Comparison of ENCODE assay signal across 9 mouse cellular contexts in genomic region chr17:56304718-56305117, GRCm38 (mm10). TPM values are rescaled to one million over a fixed set of nuclear protein-coding genes. Genes with fewer than 3 reads are reported as not detected.
DNase-seq lines count a peak whose midpoint lies in the region; ATAC-seq and TF ChIP-seq lines count a peak whose summit lies in the region.
"Had no signal": no experiment of that assay in that cellular context is flagged by ENCODE, and none has a peak within 500 bp of the region (broad histone marks: within the 10 kb centered on the region; RNA-seq: fewer than 3 reads in every experiment).

No protein-coding gene starts in this region.

- peaks cover 17% of the 10 kb centered on the region for H3K4me1 ChIP-seq in lung, postnatal 0 days (ENCODE audit: insufficient read depth, low read depth, low read length)
- peaks cover 63% of the 10 kb centered on the region for H3K4me1 ChIP-seq in forebrain, embryonic 10.5 days
- peaks cover 53% of the 10 kb centered on the region for H3K4me1 ChIP-seq in limb, embryonic 13.5 days
- peaks cover 34% of the 10 kb centered on the region for H3K4me1 ChIP-seq in stomach, embryonic 14.5 days (ENCODE audit: control insufficient read depth, insufficient read depth, low read length)

- no peak for TF ChIP-seq CTCF in lung, postnatal 0 days (IDR thresholded peaks at IDR 0.05)

- peak overlapping the region; percentile 36; the same call in 1 of the 2 replicates for H3K9ac ChIP-seq in lung, postnatal 0 days (replicated peaks; ENCODE audit: low read depth)
- H3K9ac ChIP-seq in limb, embryonic 13.5 days = peak overlapping the region; percentile 80
- peak overlapping the region; percentile 78 for H3K9ac ChIP-seq in stomach, embryonic 14.5 days (replicated peaks; ENCODE audit: low read depth, low read length)

- no peaks in the 10 kb centered on the region for H3K27me3 ChIP-seq in lung, postnatal 0 days (replicated peaks; ENCODE audit: insufficient read depth, low read length)
- no peaks in the 10 kb centered on the region for H3K27me3 ChIP-seq in forebrain, embryonic 10.5 days (ENCODE audit: poor library complexity, severe bottlenecking)
- H3K27me3 ChIP-seq in limb, embryonic 13.5 days = no peaks in the 10 kb centered on the region
- no peaks in the 10 kb centered on the region for H3K27me3 ChIP-seq in stomach, embryonic 14.5 days (ENCODE audit: control insufficient read depth, insufficient read depth, low read length)

- 7% methylated on average over 10 of the region's 11 CpGs for WGBS in lung, postnatal 0 days
- WGBS in forebrain, embryonic 10.5 days = 23% methylated on average over 11 of the region's 11 CpGs
- 3% methylated on average over 11 of the region's 11 CpGs for WGBS in limb, embryonic 13.5 days
- 10% methylated on average over 11 of the region's 11 CpGs for WGBS in stomach, embryonic 14.5 days

- no peak overlapping the region for H3K27ac ChIP-seq in lung, postnatal 0 days (ENCODE audit: low read length)
- H3K27ac ChIP-seq in forebrain, embryonic 10.5 days = peak overlapping the region; percentile 99
- no peak overlapping the region for H3K27ac ChIP-seq in limb, embryonic 13.5 days
- no peak overlapping the region for H3K27ac ChIP-seq in stomach, embryonic 14.5 days (ENCODE audit: low read length)

- H3K36me3 ChIP-seq in lung, postnatal 0 days (ENCODE audit: insufficient read depth, low read length) = no peaks in the 10 kb centered on the region
- H3K36me3 ChIP-seq in forebrain, embryonic 10.5 days (replicated peaks) = peaks cover 50% of the 10 kb centered on the region
- H3K36me3 ChIP-seq in limb, embryonic 13.5 days = peaks cover 38% of the 10 kb centered on the region
- H3K36me3 ChIP-seq in stomach, embryonic 14.5 days (ENCODE audit: control insufficient read depth, insufficient read depth, low read length) = peaks cover 20% of the 10 kb centered on the region

- H3K4me2 ChIP-seq in lung, postnatal 0 days (replicated peaks; ENCODE audit: low read depth, low read length) = peak overlapping the region; percentile 99
- peak overlapping the region; percentile 99 for H3K4me2 ChIP-seq in limb, embryonic 13.5 days (replicated peaks)
- peak overlapping the region; percentile 98 for H3K4me2 ChIP-seq in stomach, embryonic 14.5 days (replicated peaks; ENCODE audit: low read depth, low read length)

- ATAC-seq in lung, postnatal 0 days = no peak
- ATAC-seq in limb, embryonic 13.5 days (ENCODE audit: low FRiP score, low read depth) = no peak
- ATAC-seq in stomach, embryonic 14.5 days (ENCODE audit: insufficient number of reproducible peaks, insufficient read depth, low FRiP score, low read depth) = no peak

- no peaks in the 10 kb centered on the region for H3K9me3 ChIP-seq in lung, postnatal 0 days (ENCODE audit: low read length)
- H3K9me3 ChIP-seq in forebrain, embryonic 10.5 days = no peaks in the 10 kb centered on the region
- no peaks in the 10 kb centered on the region for H3K9me3 ChIP-seq in limb, embryonic 13.5 days
- no peaks in the 10 kb centered on the region for H3K9me3 ChIP-seq in stomach, embryonic 14.5 days (ENCODE audit: control insufficient read depth, low read depth, low read length)

- peak overlapping the region; percentile 69 for H3K4me3 ChIP-seq in lung, postnatal 0 days (ENCODE audit: low read depth, low read length)
- peak overlapping the region; percentile 70 for H3K4me3 ChIP-seq in forebrain, embryonic 10.5 days
- H3K4me3 ChIP-seq in limb, embryonic 13.5 days = peak overlapping the region; percentile 81
- H3K4me3 ChIP-seq in stomach, embryonic 14.5 days (ENCODE audit: low read depth, low read length) = peak overlapping the region; percentile 76

- TF ChIP-seq EP300 in lung, postnatal 0 days (IDR thresholded peaks at IDR 0.05) = no peak

- DNase-seq in lung, postnatal 0 days (ENCODE audit: low spot score) = no peak
- DNase-seq in lung, adult 18-20 months = no peak
- DNase-seq in forebrain, embryonic 10.5 days (ENCODE audit: extremely low spot score, low spot score) = no peak
- no peak for DNase-seq in adrenal gland, adult 8-10 months
- no peak for DNase-seq in right cerebral cortex, postnatal 36 days (ENCODE audit: low spot score in 2 of 2)

RNA-seq across cellular contexts. Expression of gene Uhrf1, which starts 1.6 kb away (rescaled TPM):
- polyA plus RNA-seq in lung, postnatal 0 days (2015; fragmentation: Nextera tagmentation; extraction: Ambion mirVana) = 7.0 and 8.4 TPM in 2 replicates
- polyA plus RNA-seq in forebrain, embryonic 10.5 days (2016; fragmentation: Nextera tagmentation; extraction: Ambion mirVana) = 331 and 343 TPM in 2 replicates
- polyA plus RNA-seq in limb, embryonic 13.5 days (2015; fragmentation: Nextera tagmentation; extraction: Ambion mirVana) = 136 and 146 TPM in 2 replicates
- 77.6 and 85.2 TPM in 2 replicates for polyA plus RNA-seq in stomach, embryonic 14.5 days (2014; fragmentation: Nextera tagmentation; extraction: Ambion mirVana)
- 1 to 10 TPM; 1.8 to 3.4 (median 2.6) TPM for total RNA-seq in adrenal gland, adult 8-10 months (2022)

RNA-seq across cellular contexts. Expression of gene Arrdc5, which starts 4.6 kb away (rescaled TPM):
- polyA plus RNA-seq in lung, postnatal 0 days (2015; fragmentation: Nextera tagmentation; extraction: Ambion mirVana) = not detected in 2 replicates
- polyA plus RNA-seq in forebrain, embryonic 10.5 days (2016; fragmentation: Nextera tagmentation; extraction: Ambion mirVana) = not detected in 2 replicates
- polyA plus RNA-seq in limb, embryonic 13.5 days (2015; fragmentation: Nextera tagmentation; extraction: Ambion mirVana) = not detected in 2 replicates
- not detected in 2 replicates for polyA plus RNA-seq in stomach, embryonic 14.5 days (2014; fragmentation: Nextera tagmentation; extraction: Ambion mirVana)
- not detected for total RNA-seq in adrenal gland, adult 8-10 months (2022)
- total RNA-seq: adrenal gland, postnatal 25 days; gastrocnemius, postnatal 36 days had no signal

RNA-seq across cellular contexts. Expression of gene Plin3, which starts 12.0 kb away (rescaled TPM):
- polyA plus RNA-seq in lung, postnatal 0 days (2015; fragmentation: Nextera tagmentation; extraction: Ambion mirVana) = 95.3 and 99.3 TPM in 2 replicates
- 58.3 and 59.0 TPM in 2 replicates for polyA plus RNA-seq in forebrain, embryonic 10.5 days (2016; fragmentation: Nextera tagmentation; extraction: Ambion mirVana)
- 78.1 and 80.4 TPM in 2 replicates for polyA plus RNA-seq in limb, embryonic 13.5 days (2015; fragmentation: Nextera tagmentation; extraction: Ambion mirVana)
- 70.1 and 76.6 TPM in 2 replicates for polyA plus RNA-seq in stomach, embryonic 14.5 days (2014; fragmentation: Nextera tagmentation; extraction: Ambion mirVana)
- 100 to 1,000 TPM in 3 of 4 experiments, 10 to 100 TPM in 1; 92.6 to 117 (median 103) TPM for total RNA-seq in adrenal gland, adult 8-10 months (2022)

RNA-seq across cellular contexts. Expression of gene Kdm4b, which starts 21.1 kb away (rescaled TPM):
- polyA plus RNA-seq in lung, postnatal 0 days (2015; fragmentation: Nextera tagmentation; extraction: Ambion mirVana) = 19.7 and 22.4 TPM in 2 replicates
- polyA plus RNA-seq in forebrain, embryonic 10.5 days (2016; fragmentation: Nextera tagmentation; extraction: Ambion mirVana) = 35.9 and 39.6 TPM in 2 replicates
- polyA plus RNA-seq in limb, embryonic 13.5 days (2015; fragmentation: Nextera tagmentation; extraction: Ambion mirVana) = 40.1 and 43.2 TPM in 2 replicates
- 28.9 and 34.9 TPM in 2 replicates for polyA plus RNA-seq in stomach, embryonic 14.5 days (2014; fragmentation: Nextera tagmentation; extraction: Ambion mirVana)
- 10 to 100 TPM; 36.7 to 54.1 (median 47.4) TPM for total RNA-seq in adrenal gland, adult 8-10 months (2022)

RNA-seq across cellular contexts. Expression of gene Ticam1, which starts 28.1 kb away (rescaled TPM):
- polyA plus RNA-seq in lung, postnatal 0 days (2015; fragmentation: Nextera tagmentation; extraction: Ambion mirVana) = 3.5 and 4.1 TPM in 2 replicates
- 2.4 and 2.6 TPM in 2 replicates for polyA plus RNA-seq in forebrain, embryonic 10.5 days (2016; fragmentation: Nextera tagmentation; extraction: Ambion mirVana)
- polyA plus RNA-seq in limb, embryonic 13.5 days (2015; fragmentation: Nextera tagmentation; extraction: Ambion mirVana) = 4.4 and 4.6 TPM in 2 replicates
- 7.0 and 8.1 TPM in 2 replicates for polyA plus RNA-seq in stomach, embryonic 14.5 days (2014; fragmentation: Nextera tagmentation; extraction: Ambion mirVana)
- 10 to 100 TPM; 23.9 to 26.3 (median 24.8) TPM for total RNA-seq in adrenal gland, adult 8-10 months (2022)
